ENCODE assay signal across 9 mouse cellular contexts in the genomic region with DNA sequence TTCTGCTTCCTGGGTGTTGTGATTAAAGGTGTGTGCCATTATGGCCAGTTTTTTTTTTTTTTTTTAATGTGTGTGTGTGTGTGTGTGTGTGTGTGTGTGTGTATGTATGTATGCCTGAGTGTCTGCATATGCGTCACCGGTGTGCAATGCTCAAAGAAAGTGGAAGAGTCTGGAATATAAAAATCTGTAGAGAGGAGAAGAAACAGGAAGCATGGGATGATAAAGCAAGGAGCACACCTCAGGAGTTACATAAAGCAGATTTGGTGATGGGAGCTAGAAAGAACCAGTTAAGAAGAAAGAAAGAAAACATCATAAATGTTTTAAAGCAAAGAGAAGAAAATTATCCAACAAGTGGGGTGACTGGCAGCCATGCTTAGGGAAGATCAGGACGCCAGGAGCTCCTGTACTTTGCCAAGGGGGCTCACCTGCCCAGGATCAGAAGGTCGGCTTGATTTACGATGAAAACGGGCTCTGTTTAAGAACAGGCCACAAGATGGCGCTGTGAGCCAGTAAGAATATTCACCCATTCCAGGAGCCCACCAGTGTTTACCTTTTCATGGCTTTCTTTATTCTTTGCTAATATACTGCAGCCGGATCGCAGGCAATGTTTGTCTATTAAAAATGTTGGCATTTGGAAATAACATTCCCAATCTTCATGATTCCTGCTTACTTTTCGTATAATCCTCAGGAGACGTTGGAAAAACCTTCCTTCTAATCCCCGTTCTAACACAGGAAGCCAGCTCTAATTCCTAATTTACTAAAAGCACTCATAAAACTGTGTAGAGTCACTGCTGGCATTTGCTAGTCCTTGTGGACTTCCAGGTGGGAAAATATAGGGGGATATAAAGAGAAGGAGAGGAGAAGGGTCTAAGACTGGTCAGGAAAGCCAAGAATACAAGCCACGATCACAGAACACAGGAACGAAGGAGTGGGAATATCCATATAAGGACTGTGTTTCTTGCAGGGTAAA.
A peak's percentile ranks its signal among the peaks of the same experiment; 100 is the strongest.
DNase-seq lines count a peak whose midpoint lies in the region; ATAC-seq and TF ChIP-seq lines count a peak whose summit lies in the region.
"Had no signal": no experiment of that assay in that cellular context is flagged by ENCODE, and none has a peak within 500 bp of the region (broad histone marks: within the 10 kb centered on the region; RNA-seq: fewer than 3 reads in every experiment).

No protein-coding gene starts in this region.

- no peaks in the 10 kb centered on the region; the same call in 1 of the 2 replicates for H3K4me1 ChIP-seq in cortical plate, adult 2 months (ENCODE audit: control insufficient read depth, insufficient read depth, low read length)
- peaks cover 5% of the 10 kb centered on the region for H3K4me1 ChIP-seq in liver, embryonic 13.5 days (replicated peaks)
- H3K4me1 ChIP-seq in neural tube, embryonic 14.5 days (ENCODE audit: control insufficient read depth, insufficient read depth, low read length): no peaks in the 10 kb centered on the region; the same call in 1 of the 2 replicates
- H3K4me1 ChIP-seq: liver, embryonic 15.5 days had no signal

- no peak overlapping the region for H3K9ac ChIP-seq in liver, embryonic 13.5 days
- H3K9ac ChIP-seq in neural tube, embryonic 14.5 days (replicated peaks; ENCODE audit: low read depth, low read length): no peak overlapping the region
- H3K9ac ChIP-seq: liver, embryonic 15.5 days had no signal

- DNase-seq in adrenal gland, adult (ENCODE audit: inconsistent age in 2 of 2, low spot score in 1 of 2): peak; percentile 36 to 82
- peak; percentile 76 for DNase-seq in kidney, postnatal 14 days
- DNase-seq in liver, embryonic 13.5 days: peak; percentile 6

- TF ChIP-seq CTCF in C2C12 (IDR thresholded peaks at IDR 0.05; ENCODE audit: control insufficient read depth, insufficient read depth, insufficient read length): peak; percentile 58
- TF ChIP-seq CTCF in cortical plate, adult 2 months (IDR thresholded peaks at IDR 0.05; ENCODE audit: extremely low read depth, insufficient read depth, low read length): peak; percentile 79

- H3K27ac ChIP-seq in cortical plate, adult 2 months (ENCODE audit: insufficient read depth, low read length): no peak overlapping the region
- no peak overlapping the region for H3K27ac ChIP-seq in liver, embryonic 13.5 days
- H3K27ac ChIP-seq in neural tube, embryonic 14.5 days (ENCODE audit: low read depth, low read length): no peak overlapping the region
- H3K27ac ChIP-seq: liver, embryonic 15.5 days had no signal

- H3K9me3 ChIP-seq in liver, embryonic 13.5 days (replicated peaks): no peaks in the 10 kb centered on the region
- no peaks in the 10 kb centered on the region for H3K9me3 ChIP-seq in neural tube, embryonic 14.5 days (ENCODE audit: control insufficient read depth, low read length)
- H3K9me3 ChIP-seq: liver, embryonic 15.5 days had no signal

- 31% methylated on average over 14 of the region's 14 CpGs for WGBS in liver, embryonic 13.5 days (ENCODE audit: insufficient replicate concordance)
- 30% methylated on average over 14 of the region's 14 CpGs for WGBS in neural tube, embryonic 14.5 days

- H3K79me2 ChIP-seq in C2C12 (ENCODE audit: control insufficient read depth, insufficient read depth): no peaks in the 10 kb centered on the region

- ATAC-seq in granulocyte monocyte progenitor cell, adult 5-6 weeks (replicated peaks; ENCODE audit: poor library complexity, severe bottlenecking): peak; percentile 74
- ATAC-seq in liver, embryonic 13.5 days (ENCODE audit: low read depth): no peak
- peak; percentile 86 for ATAC-seq in neural tube, embryonic 14.5 days (ENCODE audit: low read depth)
- no peak for ATAC-seq in erythroid progenitor cell, adult 5-6 weeks (replicated peaks; ENCODE audit: low FRiP score, poor library complexity, severe bottlenecking)

- H3K27me3 ChIP-seq in C2C12 (ENCODE audit: control insufficient read depth, insufficient read depth, insufficient read length): no peaks in the 10 kb centered on the region
- H3K27me3 ChIP-seq in liver, embryonic 13.5 days: no peaks in the 10 kb centered on the region
- no peaks in the 10 kb centered on the region for H3K27me3 ChIP-seq in neural tube, embryonic 14.5 days (ENCODE audit: control insufficient read depth, insufficient read depth, low read length)
- H3K27me3 ChIP-seq: liver, embryonic 15.5 days had no signal

- no peak overlapping the region for H3K4me3 ChIP-seq in C2C12 (ENCODE audit: insufficient read depth, poor library complexity, severe bottlenecking)
- H3K4me3 ChIP-seq in cortical plate, adult 2 months (ENCODE audit: insufficient read depth, low read length): peak overlapping the region; percentile 13; the same call in 1 of the 2 replicates
- no peak overlapping the region for H3K4me3 ChIP-seq in liver, embryonic 13.5 days (replicated peaks)
- no peak overlapping the region for H3K4me3 ChIP-seq in neural tube, embryonic 14.5 days (ENCODE audit: low read depth, low read length)
- H3K4me3 ChIP-seq: liver, embryonic 15.5 days had no signal

- TF ChIP-seq POLR2A in cortical plate, adult 2 months (IDR thresholded peaks at IDR 0.05; ENCODE audit: extremely low read depth, insufficient read depth, low read length): no peak

- H3K4me2 ChIP-seq in liver, embryonic 13.5 days: no peak overlapping the region
- H3K4me2 ChIP-seq in neural tube, embryonic 14.5 days (ENCODE audit: low read depth, low read length): peak overlapping the region; percentile 25; the same call in 1 of the 2 replicates
- H3K4me2 ChIP-seq: liver, embryonic 15.5 days had no signal

- no peak overlapping the region for H3ac ChIP-seq in C2C12 (ENCODE audit: control insufficient read depth, insufficient read length, low read depth)

- H3K79me3 ChIP-seq in C2C12 (ENCODE audit: low read depth): no peaks in the 10 kb centered on the region

- H3K36me3 ChIP-seq in C2C12 (ENCODE audit: control insufficient read depth, insufficient read depth): no peaks in the 10 kb centered on the region
- no peaks in the 10 kb centered on the region for H3K36me3 ChIP-seq in liver, embryonic 13.5 days
- no peaks in the 10 kb centered on the region for H3K36me3 ChIP-seq in neural tube, embryonic 14.5 days (ENCODE audit: control insufficient read depth, insufficient read depth, low read length)
- H3K36me3 ChIP-seq: liver, embryonic 15.5 days had no signal

TF ChIP-seq in C2C12, 6 proteins besides CTCF, POLR2A, EP300 and RAD21:
- TF ChIP-seq CEBPB (IDR thresholded peaks at IDR 0.05; ENCODE audit: low read depth): no peak
- no peak for TF ChIP-seq MYOG (IDR thresholded peaks at IDR 0.05; ENCODE audit: control insufficient read depth, extremely low read depth, insufficient read length)
- TF ChIP-seq USF1 (IDR thresholded peaks at IDR 0.05; ENCODE audit: low read depth): no peak
- no peak for TF ChIP-seq MYOD1 (IDR thresholded peaks at IDR 0.05; ENCODE audit: control insufficient read depth, insufficient read length, low read depth)
- TF ChIP-seq FOSL1 (IDR thresholded peaks at IDR 0.05; ENCODE audit: insufficient read depth, low read length, poor library complexity, severe bottlenecking): no peak
- TF ChIP-seq MAX (IDR thresholded peaks at IDR 0.05): no peak

Comparison
In these comparisons a context has a peak if more than half of its experiments do, and no peak if none do; other contexts are left out.
1. DNase-seq: peak in every context shown above with its lines; median percentile 76 in kidney, postnatal 14 days; 59 in adrenal gland, adult; 6 in liver, embryonic 13.5 days.
2. ATAC-seq: peak in granulocyte monocyte progenitor cell, adult 5-6 weeks (single experiment) and neural tube, embryonic 14.5 days (single experiment); none in liver, embryonic 13.5 days (single experiment) and erythroid progenitor cell, adult 5-6 weeks (single experiment).